Mouse (Mus musculus) left cerebral cortex, postnatal 10 days (tissue): ENCODE data around the gene Ppif. TPM values are rescaled to one million over a fixed set of nuclear protein-coding genes. Genes with fewer than 3 reads are reported as not detected.

Source experiments
- DNase-seq, 2 experiments: peaks; one replicate each; pipeline ENCODE4 v3.0.0; 2021 to 2022; ENCODE audit warnings: low spot score in 2 of 2, mixed read lengths in 1 of 2; ENCODE audit errors: extremely low spot score in 1 of 2
- intact Hi-C: fragments of 180-260 bp; cut with DNase I; formaldehyde crosslinking; loops from one replicate; pipeline ENCODE4 v1.15.1; 2025
- total RNA-seq, 2 experiments: library from RNA; stranded (reverse); gene quantifications; 2 replicates each; pipeline ENCODE4 v1.2.3; 2021

The Ppif gene
- total RNA-seq, 2 experiments from 2014 or later, result 21.1 to 22.0 TPM

DNA sequence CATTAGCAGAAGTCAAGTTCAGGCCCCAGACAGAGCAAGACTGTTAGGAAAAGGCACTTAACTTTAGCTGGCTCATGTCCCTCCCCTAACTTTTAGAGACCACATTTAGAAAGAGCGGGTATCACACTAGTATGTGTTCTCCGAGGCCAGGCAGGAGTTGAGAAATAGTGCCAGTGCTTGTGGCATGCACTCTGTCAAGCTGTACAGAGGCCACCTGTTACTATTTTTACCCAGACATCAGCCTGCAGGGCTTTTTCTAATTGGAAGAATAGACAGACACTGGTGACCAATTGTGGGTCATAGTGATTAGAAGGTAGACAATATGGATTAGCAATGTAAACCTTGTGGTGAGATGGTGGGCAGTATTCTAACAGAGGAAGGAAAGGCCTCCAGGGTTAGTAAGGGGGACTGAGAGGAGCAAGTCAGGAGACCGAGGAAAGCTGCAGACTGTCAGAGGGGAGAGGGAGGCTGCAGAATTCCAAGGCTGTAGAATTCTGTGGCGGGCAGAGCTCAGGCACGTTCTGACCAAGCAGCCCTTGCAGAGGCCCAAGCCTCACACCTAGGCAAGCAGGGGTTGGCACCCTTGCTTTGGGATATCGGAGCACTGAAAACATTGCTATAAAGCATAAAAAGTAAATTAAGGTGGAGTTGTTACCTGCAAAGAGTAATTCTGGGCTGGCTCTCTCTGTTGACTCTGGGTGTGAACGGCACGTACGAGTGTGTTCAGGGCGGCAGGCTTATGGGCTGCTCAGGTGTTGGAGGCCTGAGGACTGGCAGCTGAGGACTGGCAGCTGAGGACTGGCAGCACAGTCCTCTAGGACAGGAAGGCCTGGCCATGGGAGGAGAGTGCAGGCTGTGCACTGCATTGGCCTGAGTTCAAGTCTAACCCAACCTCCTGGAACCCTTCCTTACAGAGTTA lies 6.7 kb upstream of the Ppif start:
- DNase-seq, result no peak
- intact Hi-C loops, result no loop called here

DNA sequence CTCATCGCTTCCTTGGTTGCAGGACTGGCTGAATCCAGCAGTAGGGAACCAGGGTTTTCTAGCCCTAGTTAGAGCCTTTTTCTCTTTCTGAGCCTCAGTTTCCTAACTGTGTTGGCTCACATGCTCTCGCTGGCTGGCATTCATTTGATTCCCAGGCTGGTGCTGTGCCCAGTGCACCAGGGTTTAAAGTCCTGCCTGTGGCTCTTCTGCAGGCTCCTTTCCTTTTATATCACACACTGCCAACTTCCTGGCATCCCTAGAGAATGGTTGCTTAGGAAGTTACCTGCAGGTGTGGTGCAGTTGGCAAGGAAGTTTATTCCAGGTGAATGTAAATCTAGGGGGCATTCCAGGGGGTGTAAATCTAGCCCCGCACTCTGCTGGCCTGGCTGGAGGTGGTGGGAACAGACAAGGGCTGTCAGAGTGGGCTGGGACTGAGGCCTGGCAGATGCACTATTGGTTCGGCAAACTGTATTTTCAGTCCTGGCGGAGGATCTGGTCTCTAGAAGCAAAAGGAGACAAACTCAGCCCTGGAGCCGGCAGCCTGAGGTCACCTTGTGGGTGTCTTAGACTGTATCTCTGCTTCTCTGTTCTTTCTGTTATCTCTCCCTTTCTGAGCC lies 575 bp upstream of the Ppif start:
- intact Hi-C loops, result no loop called here
- DNase-seq, result no peak

DNA sequence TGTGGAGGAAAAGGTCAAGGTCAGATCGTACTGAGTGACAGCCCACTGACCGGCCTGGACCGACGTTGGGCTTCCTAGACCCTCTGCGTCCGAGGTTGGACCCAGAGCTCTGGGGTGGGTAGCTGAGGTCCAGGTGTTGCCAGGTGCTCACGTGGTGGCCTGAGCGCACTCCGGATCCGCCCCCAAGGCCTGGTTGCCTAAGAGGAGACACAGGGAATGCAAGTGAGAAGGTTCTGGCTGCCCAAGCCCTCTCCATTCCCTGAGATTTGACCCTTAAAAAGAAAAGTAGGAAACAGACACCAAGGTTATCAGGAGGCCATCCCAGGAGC lies 579 bp downstream of the Ppif start:
- intact Hi-C loops, result no loop called here
- no peak for DNase-seq

DNA sequence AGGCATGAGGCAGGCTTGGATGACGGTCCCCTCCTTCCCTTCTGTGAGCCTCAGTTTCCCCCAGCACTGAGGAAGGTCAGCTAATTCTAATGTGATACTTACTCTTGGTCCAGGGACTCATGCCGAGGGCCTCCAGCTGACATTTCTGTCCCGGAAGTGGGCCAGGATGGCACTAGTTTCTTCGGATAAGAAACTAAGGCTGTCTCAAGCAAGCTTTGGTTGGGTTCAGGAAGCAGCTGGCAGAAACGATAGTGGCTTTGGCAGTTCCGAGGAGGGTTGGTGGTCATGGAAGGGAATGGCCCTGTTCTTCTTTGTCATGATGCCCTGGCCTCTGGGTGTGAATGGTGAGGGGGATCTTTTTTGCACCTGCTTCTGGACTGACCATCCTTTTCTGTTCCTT lies 1.1 kb downstream of the Ppif start:
- intact Hi-C loops, result no loop called here
- DNase-seq, result no peak

DNA sequence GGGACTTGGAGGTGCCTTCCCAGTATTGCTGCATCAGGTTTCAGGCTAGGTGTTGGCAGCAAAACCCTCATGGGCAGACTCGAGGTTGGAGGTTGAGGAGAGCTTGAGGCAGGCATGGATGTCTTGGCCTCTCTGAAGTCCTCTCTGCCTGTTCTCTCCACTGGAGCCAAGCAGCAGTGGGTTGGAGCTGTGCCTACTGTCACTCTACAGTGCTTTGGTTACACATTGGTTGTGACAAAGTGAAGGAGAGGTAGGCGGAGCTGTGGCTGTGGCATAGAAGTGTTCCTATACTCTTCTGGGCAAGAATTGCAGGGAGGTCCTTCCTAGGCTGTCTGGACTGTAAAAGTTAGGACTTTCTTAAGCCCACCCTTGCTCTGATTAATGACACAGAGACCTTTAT lies 2.4 kb downstream of the Ppif start:
- no peak for DNase-seq
- intact Hi-C loops, result no loop called here

DNA sequence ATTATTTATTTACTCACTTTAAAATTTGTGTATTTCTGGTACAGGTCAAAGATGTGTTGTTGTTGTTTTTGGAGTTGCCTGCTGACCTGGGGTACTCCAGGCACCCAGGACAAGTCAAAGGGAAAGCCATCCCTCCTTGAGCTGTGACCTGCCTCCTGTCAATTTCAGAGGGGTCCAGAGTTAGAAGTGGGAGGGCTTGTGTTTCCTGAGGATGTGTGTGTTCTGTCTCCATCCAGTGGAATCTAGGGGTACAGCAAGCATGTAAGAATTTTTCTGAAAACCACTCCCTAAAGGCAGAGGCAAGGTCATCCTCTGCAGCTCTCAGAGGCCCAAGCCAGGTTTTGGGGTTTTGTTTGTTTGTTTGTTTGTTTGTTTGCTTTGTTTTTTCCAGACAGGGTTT lies 8.0 kb downstream of the Ppif start:
- no peak for DNase-seq
- intact Hi-C loops, result loop anchor here (5.0 kb wide), 1 partner anchor 1200 kb away; no protein-coding TSS in a partner anchor

DNA sequence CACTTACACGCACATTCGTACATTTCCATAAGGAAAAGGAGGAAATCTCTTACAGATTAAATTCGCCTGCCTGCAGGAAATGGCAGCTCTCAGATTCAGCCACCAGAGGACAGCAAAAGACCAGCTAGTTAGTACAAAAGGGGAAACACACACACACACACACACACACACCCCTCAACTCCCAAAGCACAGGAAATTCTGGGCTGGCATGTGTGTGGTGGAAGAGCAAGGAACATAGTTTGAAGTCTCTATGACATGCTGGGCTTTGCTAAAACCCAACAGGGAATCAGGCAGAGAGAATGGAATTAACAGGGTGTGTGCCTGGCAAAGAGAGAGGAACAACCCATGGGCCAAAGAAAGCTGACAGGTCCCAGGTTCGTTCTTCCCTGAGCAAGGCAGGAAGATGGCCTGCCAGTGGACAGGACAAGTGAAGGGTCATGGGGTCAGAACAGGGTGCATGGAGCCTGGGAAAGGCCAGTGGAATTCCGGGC lies 13.8 kb downstream of the Ppif start:
- intact Hi-C loops, result no loop called here
- peak; percentile 77 to 82 for DNase-seq

DNA sequence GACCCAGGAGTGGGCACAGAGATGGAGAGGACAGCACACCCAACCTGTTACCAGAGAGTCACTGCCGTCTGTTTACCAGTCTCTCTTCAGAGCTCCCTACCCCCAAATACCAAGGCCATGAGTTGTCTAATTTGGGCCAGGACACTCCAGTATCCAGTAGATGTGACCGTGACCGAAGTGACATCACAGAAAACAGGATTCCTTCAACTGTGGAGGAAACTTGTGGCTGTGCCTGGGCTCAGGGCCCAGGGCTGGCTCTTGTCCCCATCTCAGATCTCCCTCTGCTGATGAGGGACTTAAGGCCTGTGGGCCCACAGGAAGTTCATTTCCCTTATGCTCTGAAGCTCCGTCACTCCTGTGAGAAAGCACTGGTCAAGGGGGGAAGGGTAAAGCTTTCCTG lies 14.5 kb downstream of the Ppif start:
- intact Hi-C loops, result no loop called here
- DNase-seq, result peak in 1 of 2 experiments; percentile 57

DNA sequence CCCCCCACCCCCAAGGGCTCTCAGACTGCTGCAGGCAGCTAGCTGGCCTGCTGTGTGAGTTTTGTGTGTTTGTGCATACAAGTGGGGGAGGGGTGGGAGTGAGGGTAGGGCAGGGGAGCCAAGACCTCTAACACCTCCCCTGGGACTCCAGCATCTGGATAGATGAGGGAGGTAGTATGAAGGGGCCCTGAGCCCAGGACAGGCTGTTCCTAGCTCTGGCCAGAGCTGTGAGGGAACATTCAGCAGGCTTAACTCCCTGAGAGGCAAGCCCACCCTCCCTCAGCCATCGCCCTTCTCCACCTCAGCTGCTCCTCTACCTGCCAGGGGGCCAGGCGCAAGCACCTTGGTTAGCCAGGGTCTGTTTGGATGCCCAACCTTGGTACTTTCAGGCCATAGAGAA lies 15.0 kb downstream of the Ppif start:
- DNase-seq, result peak in 1 of 2 experiments; percentile 53
- intact Hi-C loops, result no loop called here

DNA sequence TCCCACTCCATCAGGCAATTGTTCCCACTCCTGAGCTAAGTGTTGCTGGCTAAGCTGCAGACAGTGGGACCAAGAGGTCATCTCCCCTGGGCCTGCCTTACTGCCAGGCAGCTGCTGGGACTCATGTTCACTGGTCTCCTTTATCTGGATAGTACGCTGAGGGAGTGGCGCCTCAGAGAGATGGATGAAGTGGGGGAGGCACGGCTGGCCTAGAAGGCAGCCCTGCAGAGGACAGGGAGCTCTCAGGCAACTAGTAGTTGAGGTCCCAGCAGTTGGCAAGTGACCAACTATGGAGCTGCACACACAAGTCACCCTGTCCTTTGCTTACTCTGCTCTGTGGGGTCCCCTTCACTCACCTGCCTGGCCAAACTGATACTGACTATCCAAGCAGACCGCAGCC lies 16.1 kb downstream of the Ppif start:
- intact Hi-C loops, result loop anchor here (10.0 kb wide), 1 partner anchor 55 kb away; the partner anchor contains the start of gene Zcchc24

DNA sequence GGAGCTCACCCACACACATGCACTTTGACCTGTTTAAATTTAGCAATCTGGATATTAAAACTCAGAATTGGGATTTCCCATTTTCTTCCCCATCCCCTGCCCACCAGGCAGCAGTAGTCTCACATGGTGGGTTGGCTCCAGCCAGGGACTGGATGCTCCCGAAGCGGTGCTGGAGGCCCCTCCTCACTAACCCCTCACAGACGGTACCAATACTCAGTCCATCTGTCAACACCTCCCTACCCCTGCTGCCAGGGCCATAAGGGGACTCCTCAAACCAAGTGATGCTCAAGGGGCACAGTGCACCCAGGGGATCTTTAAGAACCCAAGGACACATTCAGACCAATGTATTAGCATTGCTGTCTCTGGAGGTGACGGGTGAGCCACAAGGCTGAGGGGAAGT lies 16.7 kb downstream of the Ppif start:
- intact Hi-C loops, result loop anchor here (10.0 kb wide), 1 partner anchor 54 kb away; the partner anchor contains the start of gene Zcchc24
- no peak for DNase-seq

More for the DNA sequence above, 16.1 kb downstream of the Ppif start:
- peak in 1 of 2 experiments; percentile 49 for DNase-seq

DNA sequence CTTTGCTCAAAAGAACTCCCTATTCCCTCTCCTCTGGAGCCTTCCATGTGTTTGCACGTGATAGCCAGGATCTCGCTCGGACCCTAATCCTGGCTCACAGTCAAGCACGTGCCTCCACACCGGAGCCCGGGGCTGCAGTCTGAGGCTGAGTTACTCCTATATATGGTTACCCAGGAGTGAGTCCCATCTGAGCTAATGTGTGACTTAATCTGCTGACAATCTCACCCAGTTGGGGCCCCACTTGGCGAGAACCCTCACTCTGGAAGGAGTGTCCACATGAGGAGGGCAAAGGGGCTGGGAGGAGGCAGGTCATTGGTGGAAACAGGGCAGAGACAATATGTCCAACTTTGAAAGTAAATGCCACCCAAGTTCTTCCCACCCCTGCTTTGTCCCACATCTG lies 17.2 kb downstream of the Ppif start:
- no peak for DNase-seq
- intact Hi-C loops, result loop anchor here (10.0 kb wide), 1 partner anchor 54 kb away; the partner anchor contains the start of gene Zcchc24

DNA sequence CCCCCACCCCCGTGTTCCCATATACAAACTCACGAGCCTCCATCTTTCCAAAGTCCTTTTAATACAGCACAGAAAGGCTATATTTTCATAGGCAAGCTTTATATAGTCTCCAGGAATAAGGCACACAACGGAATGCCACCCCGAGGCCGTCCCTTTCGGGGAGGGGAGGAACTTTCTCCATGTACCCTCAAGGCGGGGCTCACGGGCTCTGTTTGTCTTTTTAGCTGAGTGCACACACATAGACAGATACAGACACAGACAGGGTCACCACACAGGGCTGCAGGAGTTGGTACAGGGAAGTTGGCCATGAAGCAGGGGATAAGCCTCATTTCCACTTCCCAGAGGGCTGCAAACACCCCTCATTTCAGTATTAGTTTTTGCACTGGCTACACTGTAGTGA lies 17.6 kb downstream of the Ppif start:
- intact Hi-C loops, result loop anchor here (10.0 kb wide), 1 partner anchor 53 kb away; the partner anchor contains the start of gene Zcchc24

DNA sequence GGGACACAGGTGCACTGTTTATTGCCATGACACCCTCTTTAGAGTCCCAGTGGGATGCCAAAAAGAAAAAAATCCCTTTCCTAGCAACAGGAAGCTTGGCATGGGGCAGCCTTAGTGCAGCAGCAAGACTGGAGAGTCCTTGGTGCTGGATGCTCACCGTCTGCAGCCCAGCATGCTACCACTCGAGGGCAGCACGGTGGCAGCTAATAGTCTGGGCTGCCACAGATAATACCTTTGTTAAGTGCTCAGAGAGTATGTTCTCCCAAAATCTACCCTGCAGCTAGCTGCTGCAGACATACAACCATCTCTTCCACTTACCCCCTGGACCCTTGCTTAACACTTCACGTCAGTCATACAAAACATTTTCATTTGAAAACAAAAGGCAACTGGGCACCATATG lies 19.5 kb downstream of the Ppif start:
- intact Hi-C loops, result loop anchor here (10.0 kb wide), 1 partner anchor 51 kb away; the partner anchor contains the start of gene Zcchc24
- DNase-seq, result peak in 1 of 2 experiments; percentile 57

More for the DNA sequence above, 17.6 kb downstream of the Ppif start:
- DNase-seq, result no peak

DNA sequence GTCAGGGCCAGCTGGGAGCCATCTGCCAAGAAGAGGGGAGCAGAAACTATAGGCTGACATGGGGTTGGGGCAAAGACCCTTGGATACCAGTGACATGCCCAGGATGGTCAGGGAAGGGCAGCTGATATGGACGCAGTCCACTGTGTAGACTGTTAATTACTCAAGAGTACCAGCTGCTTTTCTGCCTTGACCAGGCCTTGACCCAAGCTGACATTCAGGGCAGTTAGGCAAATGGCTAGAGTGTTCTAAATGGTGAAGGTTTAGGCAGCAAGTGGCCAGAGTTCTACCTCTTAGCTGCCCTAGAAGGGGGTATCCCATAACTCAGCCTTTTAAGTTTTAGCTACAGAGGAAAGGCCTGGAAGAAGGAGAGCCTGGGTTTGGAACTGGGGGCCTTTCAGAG lies 22.6 kb downstream of the Ppif start:
- intact Hi-C loops, result loop anchor here (10.0 kb wide), 1 partner anchor 48 kb away; the partner anchor contains the start of gene Zcchc24

DNA sequence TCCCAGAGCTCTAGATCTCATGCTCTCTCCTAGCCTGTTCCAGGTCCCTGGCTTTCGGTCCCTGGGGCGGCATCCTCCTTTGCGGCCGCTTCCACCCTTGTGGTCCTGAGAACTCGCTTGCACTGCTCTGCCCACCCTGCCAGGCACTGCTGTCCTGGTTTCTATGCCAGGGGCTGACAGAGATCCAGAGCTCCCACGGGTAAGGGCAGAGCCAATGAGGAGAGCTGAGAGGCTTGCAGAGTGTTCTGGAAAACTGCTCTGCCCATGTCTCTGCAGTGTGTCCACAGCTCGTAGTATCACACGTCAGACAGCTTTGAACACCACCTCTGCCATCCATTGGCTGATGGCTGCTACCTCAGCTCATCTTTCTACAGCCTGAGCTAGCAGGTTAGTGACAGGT lies 23.8 kb downstream of the Ppif start:
- intact Hi-C loops, result loop anchor here (10.0 kb wide), 1 partner anchor 47 kb away; the partner anchor contains the start of gene Zcchc24

More for the DNA sequence above, 22.6 kb downstream of the Ppif start:
- no peak for DNase-seq

DNA sequence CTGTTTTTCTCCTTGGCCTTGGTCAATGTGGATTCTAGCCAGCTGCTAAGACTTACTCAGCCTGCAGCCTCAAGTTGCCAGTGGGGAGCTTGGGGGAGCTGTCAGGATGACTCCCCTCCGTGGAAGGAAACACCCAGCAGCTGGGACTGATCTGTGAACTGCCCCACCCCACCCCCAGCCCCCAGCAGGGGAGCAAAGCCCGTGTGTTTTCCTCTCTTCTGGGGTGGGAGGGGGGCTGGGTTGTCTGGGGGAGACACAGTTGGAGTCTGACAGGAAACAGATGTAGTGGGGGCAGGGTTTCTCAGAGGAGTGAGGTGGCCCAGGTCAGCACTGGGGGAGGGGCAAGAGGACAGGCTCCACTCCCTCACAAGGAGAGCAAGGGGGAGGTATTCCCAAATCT lies 24.5 kb downstream of the Ppif start:
- peak in 1 of 2 experiments; percentile 88 for DNase-seq
- intact Hi-C loops, result loop anchor here (10.0 kb wide), 1 partner anchor 46 kb away; the partner anchor contains the start of gene Zcchc24

More for the DNA sequence above, 23.8 kb downstream of the Ppif start:
- DNase-seq, result no peak

DNA sequence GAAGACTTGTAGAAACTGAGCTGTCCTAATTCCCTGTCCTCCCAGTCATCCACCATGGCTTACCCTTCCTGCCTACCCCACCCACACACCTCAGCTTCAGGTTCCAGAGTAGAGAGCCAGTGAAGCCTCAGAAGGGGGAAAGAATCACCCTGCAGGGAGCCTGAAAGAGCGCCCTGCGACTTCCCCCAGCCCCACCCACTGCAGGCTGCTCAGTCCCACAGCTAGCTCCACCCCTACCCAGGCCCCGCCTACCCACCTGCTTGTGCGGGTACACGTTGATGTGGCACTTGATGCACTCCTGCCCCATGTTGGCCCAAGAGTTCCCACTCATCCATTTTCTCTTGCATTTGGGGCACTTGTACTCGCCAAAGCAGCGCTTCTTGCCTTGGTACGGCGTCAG lies 25.4 kb downstream of the Ppif start:
- peak in 1 of 2 experiments; percentile 55 for DNase-seq
- intact Hi-C loops, result loop anchor here (10.0 kb wide), 1 partner anchor 45 kb away; the partner anchor contains the start of gene Zcchc24
